Mouse (Mus musculus) ZHBTc4 (cell line): ENCODE measurements around the gene Dennd5b.
"Not testable (repeated sequence)": the region's sequence is repeated elsewhere in the genome, so short reads cannot be mapped to it uniquely, and the experiment has no call there.

ENCODE experiments used
- DNase-seq: peaks from one replicate; pipeline ENCODE4 v3.0.0-alpha.2; 2011; ENCODE audit warnings: low read depth, low spot score

Gene Dennd5b

DNA sequence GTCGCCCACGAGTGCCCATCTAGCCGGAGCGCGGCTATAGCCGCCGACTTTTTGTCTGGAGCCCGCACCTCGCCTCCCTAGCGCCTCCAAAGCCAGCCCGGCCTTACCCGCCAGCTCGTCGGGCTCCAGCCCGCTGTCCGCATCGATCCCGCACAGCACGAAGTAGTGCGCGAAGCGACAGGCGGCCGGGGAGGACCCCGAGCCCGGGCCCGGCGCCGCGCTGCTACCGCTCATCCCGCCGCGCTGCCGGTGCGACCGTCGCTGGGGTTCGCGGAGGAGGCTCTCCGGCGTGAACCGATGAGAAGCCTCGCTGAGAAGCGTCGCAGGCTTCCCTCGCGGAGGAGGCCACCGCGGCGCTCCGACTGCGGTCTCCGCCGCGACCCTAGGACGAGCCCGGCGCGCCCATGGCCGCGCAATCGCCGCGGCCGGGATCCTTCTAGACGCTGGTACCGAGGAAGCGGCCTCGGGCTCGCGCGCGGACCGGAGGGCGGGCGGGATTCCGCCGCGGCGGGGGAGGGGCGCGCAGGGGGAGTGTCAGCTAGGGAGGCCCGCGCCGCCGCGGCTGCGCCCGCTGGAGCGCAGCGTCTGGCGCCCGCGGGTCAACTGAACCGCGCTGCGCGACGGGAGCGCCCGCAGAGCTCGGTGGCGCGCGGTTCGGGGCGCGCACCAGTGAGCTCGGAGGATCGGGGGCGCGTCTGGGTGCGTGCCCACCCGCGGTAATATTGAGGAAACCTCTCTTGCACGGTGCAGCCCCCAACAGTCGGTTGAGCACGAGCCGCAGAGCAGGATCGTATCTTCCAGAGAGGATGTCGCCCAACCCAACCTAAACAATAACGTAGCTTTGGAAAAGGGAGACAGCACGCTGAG is at the start of gene Dennd5b:
Gene Dennd5b, minus strand, starts transcription at position 605 of the 867 bp plus-strand sequence.
- peak; percentile 81 for DNase-seq

DNA sequence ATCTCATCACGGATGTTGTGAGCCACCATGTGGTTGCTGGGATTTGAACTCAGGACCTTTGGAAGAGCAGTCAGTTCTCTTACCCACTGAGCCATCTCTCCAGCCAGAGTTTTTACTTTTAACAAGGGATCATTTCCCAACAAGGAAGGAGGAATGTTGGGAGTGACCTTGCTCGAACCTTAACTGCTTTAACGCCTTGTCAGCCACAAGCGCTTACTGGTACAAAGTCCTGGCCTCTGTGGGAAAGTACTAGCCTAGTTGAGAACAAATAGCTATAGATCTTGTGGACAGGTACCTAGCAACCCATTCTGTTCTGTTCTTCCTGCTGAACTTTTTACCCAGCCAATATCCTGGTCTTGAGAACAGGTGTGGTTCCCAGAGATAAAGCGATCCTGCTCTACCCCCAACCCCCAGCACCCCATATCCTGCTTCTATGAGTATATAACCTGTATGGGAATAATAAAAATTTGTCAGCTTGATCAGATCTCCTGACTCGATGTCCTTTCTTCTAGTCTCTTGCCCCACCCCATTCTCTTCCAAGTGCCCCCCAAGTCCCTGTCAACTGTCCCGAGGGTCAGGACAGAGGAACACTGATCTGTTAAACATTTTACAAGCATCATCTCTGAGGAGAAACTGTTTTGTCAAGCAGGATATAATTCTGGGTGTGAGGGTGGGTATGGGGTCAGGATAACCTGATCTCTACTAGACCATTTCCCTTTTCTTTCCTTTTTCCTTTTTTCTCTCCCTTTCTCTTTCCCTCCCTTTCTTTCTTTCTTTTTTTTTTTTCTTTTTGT is 47.2 kb upstream of the Dennd5b start:
- peak; percentile 43 for DNase-seq

DNA sequence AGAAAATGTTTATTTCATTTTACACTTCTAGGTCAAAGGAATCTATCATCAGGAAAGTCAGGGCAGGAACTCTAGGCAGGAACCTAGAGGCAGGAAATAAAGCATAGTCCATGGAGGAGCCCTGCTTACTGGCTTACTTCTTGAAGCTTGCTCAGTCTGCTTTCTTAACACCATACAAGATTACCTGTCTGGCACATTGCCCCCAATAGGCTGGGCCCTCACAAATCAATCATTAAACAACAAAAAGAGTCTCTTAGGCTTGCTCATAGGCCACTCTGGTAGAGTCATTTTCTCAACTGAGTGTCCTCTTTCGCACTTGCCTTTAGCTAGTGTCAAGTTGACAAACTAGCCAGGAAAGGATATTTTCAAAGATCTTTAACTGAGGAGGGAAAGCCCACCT is 43.7 kb upstream of the Dennd5b start:
- DNase-seq: no peak

DNA sequence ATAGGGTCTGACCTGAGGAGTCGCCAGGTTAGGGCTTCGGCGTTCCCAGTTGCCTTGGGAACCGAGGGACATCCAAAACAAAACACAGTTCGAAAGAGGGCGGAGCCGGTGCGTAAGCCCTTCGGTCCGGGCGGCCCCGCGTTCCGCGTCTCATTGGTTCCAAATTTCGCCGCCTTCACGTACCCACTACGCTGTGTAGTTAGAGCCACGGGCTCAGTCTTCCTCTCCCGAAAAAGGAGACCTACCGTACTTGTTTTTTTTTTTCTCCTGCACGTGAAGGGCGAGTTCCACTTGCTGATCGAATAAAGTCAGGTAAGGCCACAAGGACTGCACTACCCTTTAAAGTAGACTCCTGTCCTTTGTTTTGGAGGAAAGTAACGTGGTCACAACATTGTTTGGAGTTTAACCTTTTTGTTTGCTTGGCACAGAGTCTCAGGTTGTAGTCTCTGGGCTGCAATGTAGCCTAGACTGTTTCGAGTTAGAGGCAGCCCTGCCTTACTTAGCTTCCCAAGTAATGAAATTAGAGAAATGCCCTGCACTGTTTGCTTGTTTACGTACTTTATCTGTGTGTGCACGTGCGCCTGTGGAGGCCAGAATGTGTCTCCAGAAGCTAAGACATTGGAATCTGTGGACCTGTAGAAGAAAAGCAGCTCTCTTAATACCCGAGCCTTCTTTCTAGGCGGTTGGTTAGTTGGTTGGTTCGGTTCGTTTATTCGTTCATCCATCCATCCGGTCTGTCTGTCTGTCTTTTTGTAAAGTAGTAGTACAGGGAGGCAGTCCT is 40.1 kb upstream of the Dennd5b start:
- peak; percentile 97 for DNase-seq

DNA sequence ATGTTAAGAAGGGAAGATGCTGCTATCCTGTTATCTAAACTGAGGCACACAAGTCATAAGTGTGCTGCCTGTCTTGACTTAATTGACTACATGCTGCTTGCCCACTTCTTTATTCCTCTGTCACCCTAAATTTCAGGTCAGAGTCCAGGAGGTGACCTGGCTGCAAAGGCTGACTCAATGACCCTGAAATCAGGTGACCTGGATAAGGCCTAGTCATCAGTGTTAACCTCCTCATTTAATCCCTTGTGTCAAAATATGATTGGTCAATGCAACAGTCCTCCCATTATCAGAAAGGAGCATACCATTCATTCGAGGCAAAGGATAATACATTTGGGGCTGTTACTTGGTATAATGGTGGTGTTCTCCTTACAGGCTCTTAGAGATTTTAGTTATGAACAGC is 38.0 kb upstream of the Dennd5b start, which contains the start of gene Etfbkmt:
Gene Etfbkmt, plus strand, starts transcription at position 379 of the 400 bp plus-strand sequence.
- DNase-seq: no peak

DNA sequence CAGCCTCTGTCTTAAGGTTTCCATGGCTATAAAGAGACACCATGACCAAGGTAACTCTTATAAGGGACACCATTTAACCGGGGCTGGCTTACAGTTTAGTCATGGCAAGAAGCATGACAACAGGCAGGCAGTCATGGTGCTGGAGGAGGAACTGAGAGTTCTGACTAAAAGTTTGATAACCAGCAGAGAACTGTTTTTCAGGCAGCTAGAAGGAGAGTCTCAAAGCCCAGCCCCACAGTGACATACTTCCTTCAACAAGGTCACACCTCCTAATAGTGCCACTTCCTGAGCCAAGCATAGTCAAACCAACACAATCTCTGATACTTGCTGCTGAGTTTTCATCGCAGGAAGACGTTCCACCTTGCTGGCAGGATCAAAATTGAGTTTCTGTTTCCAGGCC is 37.5 kb upstream of the Dennd5b start:
- no peak for DNase-seq

DNA sequence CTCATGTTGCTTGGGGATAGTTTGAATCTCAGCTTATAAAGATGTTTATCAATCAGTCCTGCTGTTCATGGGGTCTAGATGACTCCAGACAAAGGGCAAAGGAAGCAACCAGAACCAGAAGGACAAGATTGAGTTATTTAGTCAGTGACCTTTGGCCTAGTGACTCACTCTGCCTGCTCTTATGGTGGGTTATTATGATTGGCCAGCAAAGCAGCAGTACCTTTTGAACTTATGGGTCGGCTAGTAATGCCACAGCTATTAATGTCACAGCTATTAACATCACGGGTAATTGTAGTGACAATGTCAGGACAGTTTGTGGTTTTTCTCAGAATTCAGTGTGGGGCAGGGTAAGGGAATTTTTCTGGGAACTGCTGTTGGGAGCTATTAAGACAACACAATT is 36.5 kb upstream of the Dennd5b start:
- no peak for DNase-seq

DNA sequence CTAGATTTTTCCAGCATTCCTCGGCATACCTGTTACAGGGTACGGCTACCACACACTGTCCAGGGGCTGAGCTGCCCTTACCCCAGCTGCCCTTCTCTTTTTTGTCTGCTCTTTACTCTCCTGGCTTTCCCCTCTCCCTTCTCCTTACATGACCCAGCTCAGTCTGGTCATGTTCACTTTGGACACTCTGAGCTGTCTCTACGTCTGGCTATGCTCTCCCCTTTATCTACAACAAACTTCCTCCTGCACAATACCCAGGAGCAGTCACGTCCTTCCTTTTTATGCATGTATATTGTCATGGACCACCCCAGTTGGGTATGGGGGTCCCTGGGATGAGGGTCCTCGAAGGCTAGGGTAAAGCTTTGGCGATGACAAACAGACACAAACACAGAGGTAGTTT is 34.2 kb upstream of the Dennd5b start:
- DNase-seq: no peak

DNA sequence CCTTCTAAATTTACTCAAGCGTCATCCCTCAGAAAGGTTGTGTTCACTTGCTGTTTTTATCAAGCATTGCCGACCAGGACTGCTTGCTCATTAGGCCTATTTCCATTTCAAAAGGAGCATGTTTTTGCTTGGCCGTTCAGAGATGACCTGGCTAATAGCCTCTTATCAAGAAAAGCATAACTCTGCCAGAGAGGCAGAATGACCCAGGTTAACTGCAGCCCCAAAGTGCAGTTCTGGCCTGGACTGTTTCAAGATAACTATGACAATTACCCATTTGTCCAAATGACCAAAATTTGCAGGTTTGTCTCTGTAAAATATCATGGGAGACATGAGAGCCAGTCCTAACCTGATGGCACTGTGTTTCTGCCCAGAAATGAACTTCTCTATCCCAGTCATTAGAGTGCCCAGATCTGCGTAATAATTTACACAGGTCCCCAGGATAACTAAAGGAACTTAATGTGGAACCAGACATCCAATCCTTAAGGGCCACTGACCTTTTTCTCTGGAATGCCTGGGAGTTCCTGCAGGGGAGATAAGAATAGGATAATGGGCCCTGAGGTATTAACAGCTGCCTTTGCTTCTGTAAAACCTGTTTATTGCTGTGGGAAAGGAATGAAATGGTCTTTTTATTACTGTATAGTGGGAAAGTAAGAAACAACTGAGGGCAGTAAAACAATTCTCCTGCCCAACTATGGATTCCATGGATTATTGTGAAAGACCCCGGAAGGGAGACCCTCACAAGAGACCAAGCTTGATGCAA is 33.1 kb upstream of the Dennd5b start:
- DNase-seq: no peak

DNA sequence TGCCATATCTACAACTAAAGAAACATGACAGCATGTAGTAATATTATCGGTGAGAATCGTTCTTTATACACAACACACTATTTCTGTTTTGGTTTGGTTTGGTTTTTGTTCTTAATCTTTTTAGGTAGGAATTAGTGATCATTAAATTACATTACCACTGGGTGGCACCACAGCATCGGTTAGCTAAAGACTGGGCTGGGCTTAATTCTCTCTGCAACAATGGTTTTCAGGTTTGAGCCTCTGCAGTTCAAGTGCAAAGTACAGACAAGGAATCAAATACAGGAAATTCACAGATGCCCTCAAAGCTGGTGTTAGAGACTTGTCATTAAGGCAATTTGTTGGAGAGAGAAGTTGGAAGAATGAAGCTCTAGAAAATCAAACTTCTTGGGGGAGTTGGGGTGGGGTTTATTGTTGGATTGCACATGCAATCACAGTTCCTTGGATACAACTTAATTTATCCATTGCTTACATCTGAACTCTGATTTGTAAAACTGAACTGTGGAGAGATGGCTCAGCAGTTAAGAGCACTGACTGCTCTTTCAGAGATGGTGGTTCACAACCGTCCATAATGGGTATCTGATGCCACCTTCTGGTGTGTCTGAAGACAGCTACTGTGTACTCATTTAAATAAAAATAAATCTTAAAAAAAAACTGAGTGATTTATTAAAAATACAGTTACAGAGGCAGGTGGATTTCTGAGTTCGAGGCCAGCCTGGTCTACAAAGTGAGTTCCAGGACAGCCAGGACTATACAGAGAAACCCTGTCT is 31.0 kb upstream of the Dennd5b start:
- peak; percentile 82 for DNase-seq

DNA sequence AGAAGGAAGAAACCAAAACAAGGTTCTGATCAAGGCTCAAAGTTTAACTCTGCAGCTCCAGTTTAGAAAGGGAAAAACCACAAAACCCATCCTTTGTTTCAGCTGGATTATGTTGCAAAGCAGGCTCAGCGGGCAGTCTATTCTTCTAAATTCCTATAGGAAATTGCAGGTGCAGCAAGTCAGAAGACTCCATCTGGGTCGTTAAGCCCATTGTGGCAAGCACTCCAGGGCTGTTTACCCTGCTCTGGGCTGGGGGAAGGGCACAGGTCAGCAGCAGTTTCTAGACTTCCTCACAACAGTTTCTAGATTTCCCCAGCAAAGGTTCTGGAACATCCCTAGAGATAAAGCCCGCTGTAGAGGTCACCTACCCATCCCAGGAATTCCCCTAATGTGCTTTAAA is 29.6 kb upstream of the Dennd5b start:
- peak; percentile 97 for DNase-seq

DNA sequence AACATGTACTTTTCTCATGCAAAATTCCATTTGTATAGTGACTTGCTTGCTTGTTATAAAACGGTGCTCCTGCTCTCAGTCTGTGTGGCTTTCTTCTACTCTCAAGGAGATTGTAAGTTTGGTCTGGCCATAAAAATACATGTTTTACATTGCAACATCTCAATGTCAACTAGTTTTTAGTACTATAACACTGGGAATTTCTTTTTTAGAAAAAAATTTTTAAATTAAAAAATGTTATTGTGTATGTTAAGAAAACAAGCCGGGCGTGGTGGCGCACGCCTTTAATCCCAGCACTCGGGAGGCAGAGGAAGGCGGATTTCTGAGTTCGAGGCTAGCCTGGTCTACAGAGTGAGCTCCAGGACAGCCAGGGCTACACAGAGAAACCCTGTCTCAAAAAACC is 28.4 kb upstream of the Dennd5b start, which contains the start of gene Gm10203:
Gene Gm10203, plus strand, starts transcription at position 301 of the 400 bp plus-strand sequence.
- DNase-seq: not testable (repeated sequence)

DNA sequence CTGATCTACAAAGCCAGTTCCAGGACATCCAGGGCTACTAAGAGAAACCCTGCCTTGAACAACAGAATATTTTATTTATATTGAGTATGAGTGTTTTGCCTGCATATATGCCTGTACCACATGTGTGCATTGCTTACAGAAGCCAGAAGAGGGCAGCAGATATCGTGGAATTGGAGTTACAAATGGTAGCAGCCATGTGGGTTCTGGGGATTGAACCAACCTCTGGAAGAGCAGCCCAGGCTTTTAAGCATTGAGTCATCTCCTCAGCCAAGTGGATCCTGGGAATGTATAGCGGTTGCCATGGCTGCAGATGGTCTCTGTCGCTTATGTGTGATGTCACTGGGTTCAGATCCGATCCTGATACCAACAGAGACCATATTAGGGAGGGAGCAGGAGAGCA is 25.2 kb upstream of the Dennd5b start:
- peak; percentile 83 for DNase-seq

DNA sequence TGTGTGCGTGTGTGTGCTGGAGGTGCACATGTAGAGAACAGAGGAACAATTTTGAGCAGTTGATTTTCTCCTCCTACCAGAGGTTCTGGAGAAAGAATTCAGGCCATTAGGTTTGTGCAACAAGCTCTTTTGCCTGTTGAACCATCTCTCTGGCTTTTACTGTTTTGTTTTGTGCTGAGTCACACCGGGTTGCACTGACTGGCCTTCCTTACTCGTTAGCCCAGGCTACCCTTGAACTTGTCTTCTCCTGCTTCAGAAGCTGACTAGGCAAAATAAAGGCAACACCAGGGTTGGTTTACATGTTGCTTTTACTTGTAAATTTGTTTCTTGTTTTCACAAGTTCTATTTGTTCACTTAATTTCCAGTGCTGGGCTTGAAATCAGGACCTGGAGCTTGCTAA is 21.6 kb upstream of the Dennd5b start:
- DNase-seq: no peak

DNA sequence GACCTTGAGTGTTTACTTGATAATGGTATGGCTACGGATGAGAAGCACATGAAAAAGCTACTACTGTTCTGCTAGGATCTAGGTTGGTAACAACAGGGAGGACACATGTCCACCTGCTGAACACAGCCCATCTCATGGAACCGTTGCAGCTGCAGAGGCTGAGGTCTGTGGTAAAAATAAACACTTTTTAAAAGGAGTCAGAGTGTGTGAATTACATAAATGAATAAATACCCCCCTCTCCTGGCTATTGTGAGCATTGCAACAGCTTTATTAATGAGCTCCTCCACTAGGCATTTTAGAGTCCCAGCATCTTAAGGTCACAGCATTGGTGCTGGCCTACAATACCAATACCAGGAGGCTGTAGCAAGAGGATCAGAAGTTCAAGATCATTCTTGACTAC is 18.4 kb upstream of the Dennd5b start:
- peak; percentile 75 for DNase-seq

DNA sequence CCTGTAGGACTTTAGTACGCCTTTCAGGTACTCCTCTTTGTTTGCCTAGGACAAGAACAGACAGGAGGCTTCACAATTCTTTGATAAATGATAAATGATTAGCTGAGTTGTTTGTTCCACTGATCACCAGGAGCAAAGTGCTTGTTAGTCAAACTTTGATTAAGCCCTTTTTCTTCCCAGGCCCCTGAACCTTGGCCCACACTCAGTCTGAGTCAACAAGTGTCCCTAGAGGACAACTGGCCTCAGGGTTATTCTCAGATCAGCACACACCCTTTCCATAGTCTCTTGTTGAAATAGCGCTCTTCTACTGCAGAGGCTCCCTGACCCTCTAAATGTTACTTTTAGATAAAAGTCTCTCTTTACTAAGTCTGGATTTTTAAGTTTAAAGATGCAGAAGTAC is 17.5 kb upstream of the Dennd5b start:
- no peak for DNase-seq

DNA sequence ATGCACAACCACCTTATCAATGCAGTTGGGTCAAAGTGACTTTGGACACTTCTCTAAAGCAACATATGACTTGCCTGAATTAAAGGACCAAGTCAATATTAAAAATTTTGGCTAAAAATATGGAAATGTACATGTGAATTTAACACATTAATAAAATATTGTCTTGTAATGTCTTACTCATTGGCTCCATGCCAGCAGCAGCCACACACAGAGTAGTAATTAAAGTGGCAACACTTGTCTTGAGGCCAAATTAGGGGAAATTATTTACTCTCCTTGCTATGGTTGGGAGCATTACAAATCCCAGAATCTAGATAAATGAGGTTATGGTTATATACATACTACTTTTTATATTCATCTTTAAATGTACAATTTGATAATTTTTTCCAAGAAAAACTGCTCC is 15.5 kb upstream of the Dennd5b start:
- no peak for DNase-seq

DNA sequence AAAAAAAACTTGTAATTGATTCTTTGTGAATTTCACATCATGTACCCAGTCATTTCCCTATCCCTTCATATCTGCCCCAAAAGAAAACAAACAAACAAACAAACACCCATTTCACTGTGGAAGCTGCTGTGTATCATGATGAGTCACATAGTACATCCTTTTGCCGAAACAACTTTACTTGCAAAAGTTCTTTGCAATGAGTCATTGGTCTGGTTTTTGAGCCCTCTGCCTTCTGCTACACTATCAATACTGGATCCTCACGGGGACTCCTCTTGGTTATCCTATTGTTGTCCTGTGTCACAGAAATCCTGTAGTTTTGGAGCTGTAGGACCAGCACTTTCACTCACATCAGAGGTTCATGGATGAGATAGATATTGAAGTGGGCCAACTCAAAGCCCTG is 7.4 kb upstream of the Dennd5b start:
- DNase-seq: no peak

DNA sequence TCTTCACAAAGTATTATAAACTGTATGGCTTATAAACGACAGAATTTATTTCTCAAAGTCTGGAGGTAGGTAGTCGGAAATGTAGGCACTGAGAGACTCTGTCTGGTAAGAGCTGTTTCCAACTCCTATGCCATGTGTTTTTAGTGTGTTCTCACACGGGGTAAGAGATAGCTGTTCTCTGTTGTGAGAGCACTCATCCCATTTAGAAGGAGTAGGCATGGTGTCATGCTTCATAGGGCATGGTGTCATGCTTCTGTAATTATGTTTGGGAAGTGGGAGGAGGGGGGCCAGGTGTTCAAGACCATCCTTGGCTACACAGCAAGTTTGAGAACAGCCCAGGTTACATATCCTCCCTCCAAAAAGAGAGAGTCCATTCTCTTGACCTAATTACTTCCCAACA is 6.1 kb upstream of the Dennd5b start:
- DNase-seq: no peak

DNA sequence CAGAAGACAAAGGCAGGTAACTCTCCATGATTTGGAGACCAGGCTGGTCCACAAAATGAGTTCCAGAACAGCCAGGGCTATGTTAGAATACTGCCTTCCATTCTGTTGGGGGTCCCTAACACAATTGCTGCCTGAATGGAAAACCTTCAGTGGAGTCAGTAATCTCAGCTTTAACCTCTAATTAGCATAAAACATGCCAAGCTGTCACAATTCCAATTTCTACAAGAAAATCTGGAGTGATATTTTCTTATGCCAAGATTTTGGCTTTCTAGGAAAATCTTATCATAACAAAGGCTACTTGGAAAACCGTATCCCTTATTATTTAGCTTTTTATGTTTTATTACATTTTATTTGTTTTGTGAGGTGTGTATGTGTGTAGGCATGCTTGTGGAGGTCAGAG is 2.0 kb upstream of the Dennd5b start:
- no peak for DNase-seq

DNA sequence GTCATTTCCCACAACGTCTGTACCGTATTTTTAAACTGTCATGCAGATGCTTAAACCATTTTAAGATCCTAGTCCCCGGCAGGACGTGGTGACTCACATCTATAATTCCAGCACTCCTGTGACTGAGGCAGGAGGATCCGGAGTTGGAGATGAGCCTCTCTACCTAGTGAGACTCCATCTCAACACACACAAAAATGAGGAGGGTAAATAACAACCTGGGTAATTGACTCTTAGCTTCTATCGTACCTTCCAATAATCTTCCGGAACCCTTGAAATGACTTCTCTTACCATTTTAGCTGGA is 413 bp upstream of the Dennd5b start:
- DNase-seq: no peak
